Mouse (Mus musculus) stomach, postnatal 0 days (tissue): Measurements from ENCODE around the gene Plcz1.

ENCODE experiments used
- CTCF ChIP-seq: IDR thresholded peaks from 2 replicates; pipeline ENCODE4 v1.5.1; 2016; ENCODE audit warnings: antibody characterized with exemption, low read depth, mild to moderate bottlenecking, moderate library complexity
- EP300 ChIP-seq: optimal IDR thresholded peaks from 2 replicates; pipeline ENCODE3; 2016; ENCODE audit warnings: antibody characterized with exemption

DNA sequence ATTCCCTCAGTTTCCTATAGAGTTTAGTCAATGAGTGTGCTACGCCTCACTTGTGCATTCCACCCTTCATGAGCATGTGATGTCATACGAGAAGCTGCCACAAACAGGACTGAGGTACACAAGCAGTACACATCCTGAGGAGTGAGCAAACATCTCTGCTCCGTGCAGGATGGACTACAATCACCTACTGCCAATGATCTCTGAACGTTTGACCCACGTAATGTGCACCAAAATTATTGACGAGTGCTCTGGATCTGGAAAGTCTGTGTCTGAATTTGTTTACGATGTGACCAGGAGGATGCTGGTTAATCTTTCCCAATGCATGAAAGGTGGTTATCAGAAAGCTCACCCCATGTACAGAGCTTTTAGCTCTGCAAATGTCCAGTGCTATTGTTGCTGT lies 16.9 kb downstream of the Plcz1 start:
- TF ChIP-seq CTCF: no peak
- TF ChIP-seq EP300: no peak
